Mouse (Mus musculus) heart, embryonic 12.5 days (tissue): ENCODE data around the gene Anks1b. TPM values are rescaled to one million over a fixed set of nuclear protein-coding genes. Genes with fewer than 3 reads are reported as not detected.

Source experiments
- ATAC-seq: fragments of 200-750 bp; cut with Nextera tagmentation; 2 replicates; pipeline ENCODE4 v1.8.0; 2017; ENCODE audit warnings: moderate TSS enrichment, moderate library complexity; ENCODE audit not compliant: insufficient number of reproducible peaks, low FRiP score
- H3K27ac ChIP-seq: fragments of 300-500 bp; sonication (generic); 2 replicates; pipeline ENCODE4 v1.5.1; 2016; ENCODE audit warnings: mild to moderate bottlenecking, moderate library complexity; ENCODE audit not compliant: poor library complexity, severe bottlenecking
- H3K27me3 ChIP-seq: fragments of 300-500 bp; sonication (generic); replicated peaks from 2 replicates; pipeline ENCODE4 v1.6.1; 2016; ENCODE audit warnings: mild to moderate bottlenecking, moderate library complexity
- H3K36me3 ChIP-seq: fragments of 300-500 bp; sonication (generic); 2 replicates; pipeline ENCODE4 v1.6.1; 2016; ENCODE audit warnings: mild to moderate bottlenecking, moderate library complexity
- H3K4me1 ChIP-seq: fragments of 300-500 bp; sonication (generic); replicated peaks from 2 replicates; pipeline ENCODE4 v1.6.1; 2016; ENCODE audit warnings: mild to moderate bottlenecking
- H3K4me2 ChIP-seq: fragments of 300-500 bp; sonication (generic); 2 replicates; pipeline ENCODE4 v1.6.1; 2016; ENCODE audit warnings: mild to moderate bottlenecking, moderate library complexity
- H3K4me3 ChIP-seq: fragments of 300-500 bp; sonication (generic); 2 replicates; pipeline ENCODE4 v1.5.1; 2016; ENCODE audit warnings: mild to moderate bottlenecking
- H3K9ac ChIP-seq: fragments of 300-500 bp; sonication (generic); 2 replicates; pipeline ENCODE4 v1.6.1; 2016; ENCODE audit warnings: mild to moderate bottlenecking, moderate library complexity
- H3K9me3 ChIP-seq: fragments of 300-500 bp; sonication (generic); replicated peaks from 2 replicates; pipeline ENCODE4 v1.6.1; 2016; ENCODE audit warnings: mild to moderate bottlenecking, moderate library complexity
- WGBS: fragments of 180-500 bp; shearing (Covaris S2); methylation state at CpG from one replicate; pipeline ENCODE4 v1.1.7; 2016; 5-methylcytosine and 5-hydroxymethylcytosine counted together
- polyA plus RNA-seq: library from polyadenylated mRNA; unstranded; fragments of >200 nt; fragmentation: Nextera tagmentation; extraction: Ambion mirVana; gene quantifications from 2 replicates; pipeline ENCODE4 v1.2.1, GENCODE M21; 2016

Anks1b gene
- polyA plus RNA-seq, 1 experiment from 2014 or later = 0.40 TPM

- Histone ChIP-seq H3K4me1 (peaks cover 4% of the 10 kb centered on the region; the same call in 1 of the 2 replicates), H3K27ac (no peak overlapping the region), H3K27me3 (no peaks in the 10 kb centered on the region), H3K36me3 (no peaks in the 10 kb centered on the region), H3K4me2 (no peak overlapping the region), H3K9ac (no peak overlapping the region), H3K9me3 (no peaks in the 10 kb centered on the region), H3K4me3 (no peak overlapping the region)
- 0 out of 2 replicates have a peak, but pooled peaks have one; percentile 39 for ATAC-seq
- WGBS = 42% methylated on average over 6 of the region's 6 CpGs
These were observed 296.8 kb downstream of the Anks1b start for GRCm38 (mm10) chr10:90169941-90170580.

- no peak overlapping the region for H3K27ac ChIP-seq
- H3K4me1 ChIP-seq = no peaks in the 10 kb centered on the region
- WGBS = 57% methylated on average over 5 of the region's 5 CpGs
- no peak overlapping the region for H3K9ac ChIP-seq
- no peaks in the 10 kb centered on the region for H3K27me3 ChIP-seq
- no peak overlapping the region for H3K4me3 ChIP-seq
- no peaks in the 10 kb centered on the region for H3K9me3 ChIP-seq
- no peak overlapping the region for H3K4me2 ChIP-seq
- H3K36me3 ChIP-seq = no peaks in the 10 kb centered on the region
- no peak for ATAC-seq
These were observed 317.1 kb downstream of the Anks1b start for GRCm38 (mm10) chr10:90190366-90190765.

GRCm38 (mm10) chr10:90196936-90197335, 323.6 kb downstream of the Anks1b start:
- no peaks in the 10 kb centered on the region for H3K9me3 ChIP-seq
- H3K27me3 ChIP-seq = no peaks in the 10 kb centered on the region
- H3K4me2 ChIP-seq = no peak overlapping the region
- H3K4me1 ChIP-seq = no peaks in the 10 kb centered on the region
- H3K9ac ChIP-seq = no peak overlapping the region
- no peak for ATAC-seq
- no peak overlapping the region for H3K4me3 ChIP-seq
- WGBS = 79% methylated on average over 5 of the region's 5 CpGs
- no peaks in the 10 kb centered on the region for H3K36me3 ChIP-seq
- H3K27ac ChIP-seq = no peak overlapping the region

GRCm38 (mm10) chr10:90210044-90210443, 336.7 kb downstream of the Anks1b start:
- Histone ChIP-seq H3K9ac (no peak overlapping the region), H3K4me1 (no peaks in the 10 kb centered on the region), H3K9me3 (no peaks in the 10 kb centered on the region), H3K4me2 (no peak overlapping the region), H3K27me3 (no peaks in the 10 kb centered on the region), H3K36me3 (no peaks in the 10 kb centered on the region), H3K4me3 (no peak overlapping the region), H3K27ac (no peak overlapping the region)
- ATAC-seq = no peak
- WGBS = 85% methylated on average over 6 of the region's 6 CpGs

GRCm38 (mm10) chr10:90220470-90220869, 347.2 kb downstream of the Anks1b start:
- ATAC-seq = no peak
- Histone ChIP-seq H3K9me3 (no peaks in the 10 kb centered on the region), H3K27me3 (no peaks in the 10 kb centered on the region), H3K4me3 (no peak overlapping the region), H3K4me1 (no peaks in the 10 kb centered on the region), H3K27ac (no peak overlapping the region), H3K9ac (no peak overlapping the region), H3K4me2 (no peak overlapping the region), H3K36me3 (no peaks in the 10 kb centered on the region)
- 64% methylated on average over 3 of the region's 3 CpGs for WGBS

- no peaks in the 10 kb centered on the region for H3K36me3 ChIP-seq
- H3K4me2 ChIP-seq = no peak overlapping the region
- H3K4me3 ChIP-seq = no peak overlapping the region
- no peak overlapping the region for H3K27ac ChIP-seq
- WGBS = 78% methylated on average over 3 of the region's 3 CpGs
- no peaks in the 10 kb centered on the region for H3K27me3 ChIP-seq
- no peak for ATAC-seq
- no peaks in the 10 kb centered on the region for H3K4me1 ChIP-seq
- no peaks in the 10 kb centered on the region for H3K9me3 ChIP-seq
- no peak overlapping the region for H3K9ac ChIP-seq
These were observed 349.6 kb downstream of the Anks1b start for GRCm38 (mm10) chr10:90222793-90223495.

- WGBS = 72% methylated on average over 3 of the region's 3 CpGs
- ATAC-seq = no peak
- 0 out of 2 replicates have a peak, but pooled peaks cover 3% of the 10 kb centered on the region for H3K9me3 ChIP-seq
- no peak overlapping the region for H3K4me2 ChIP-seq
- no peaks in the 10 kb centered on the region for H3K36me3 ChIP-seq
- no peaks in the 10 kb centered on the region for H3K4me1 ChIP-seq
- H3K4me3 ChIP-seq = no peak overlapping the region
- H3K27me3 ChIP-seq = no peaks in the 10 kb centered on the region
- H3K27ac ChIP-seq = no peak overlapping the region
- no peak overlapping the region for H3K9ac ChIP-seq
These were observed 362.0 kb downstream of the Anks1b start for GRCm38 (mm10) chr10:90235273-90235672.

GRCm38 (mm10) chr10:90237290-90237689, 364.0 kb downstream of the Anks1b start:
- no peaks in the 10 kb centered on the region for H3K27me3 ChIP-seq
- no peak overlapping the region for H3K4me3 ChIP-seq
- no peaks in the 10 kb centered on the region for H3K4me1 ChIP-seq
- H3K27ac ChIP-seq = no peak overlapping the region
- ATAC-seq = no peak
- 0 out of 2 replicates have a peak, but pooled peaks cover 3% of the 10 kb centered on the region for H3K9me3 ChIP-seq
- H3K36me3 ChIP-seq = no peaks in the 10 kb centered on the region
- H3K9ac ChIP-seq = no peak overlapping the region
- WGBS = 78% methylated on average over 3 of the region's 3 CpGs
- H3K4me2 ChIP-seq = no peak overlapping the region

GRCm38 (mm10) chr10:90258944-90259714, 385.8 kb downstream of the Anks1b start:
- Histone ChIP-seq H3K4me2 (no peak overlapping the region), H3K27ac (no peak overlapping the region), H3K9me3 (no peaks in the 10 kb centered on the region; the same call in 1 of the 2 replicates), H3K4me1 (no peaks in the 10 kb centered on the region), H3K27me3 (no peaks in the 10 kb centered on the region), H3K36me3 (no peaks in the 10 kb centered on the region), H3K4me3 (no peak overlapping the region), H3K9ac (no peak overlapping the region)
- ATAC-seq = no peak
- 67% methylated on average over 3 of the region's 3 CpGs for whole genome bisulfite sequencing

- WGBS = 83% methylated on average over 1 of the region's 1 CpGs
- no peaks in the 10 kb centered on the region; the same call in 1 of the 2 replicates for H3K9me3 ChIP-seq
- no peak overlapping the region for H3K4me3 ChIP-seq
- no peaks in the 10 kb centered on the region for H3K27me3 ChIP-seq
- no peak for ATAC-seq
- H3K27ac ChIP-seq = no peak overlapping the region
- H3K4me1 ChIP-seq = no peaks in the 10 kb centered on the region
- no peak overlapping the region for H3K9ac ChIP-seq
- H3K36me3 ChIP-seq = no peaks in the 10 kb centered on the region
- H3K4me2 ChIP-seq = no peak overlapping the region
These were observed 398.0 kb downstream of the Anks1b start for GRCm38 (mm10) chr10:90271321-90271720.

- 69% methylated on average over 2 of the region's 2 CpGs for WGBS
- no peak overlapping the region for H3K4me2 ChIP-seq
- no peak overlapping the region for H3K9ac ChIP-seq
- H3K4me3 ChIP-seq = no peak overlapping the region
- no peaks in the 10 kb centered on the region for H3K27me3 ChIP-seq
- no peak for ATAC-seq
- H3K27ac ChIP-seq = no peak overlapping the region
- H3K4me1 ChIP-seq = no peaks in the 10 kb centered on the region
- no peaks in the 10 kb centered on the region for H3K36me3 ChIP-seq
- no peaks in the 10 kb centered on the region; the same call in 1 of the 2 replicates for H3K9me3 ChIP-seq
These were observed 400.0 kb downstream of the Anks1b start for GRCm38 (mm10) chr10:90273311-90273710.
